Mouse (Mus musculus) kidney, postnatal 10 days (tissue): ENCODE data around the gene Trim42.
A peak's percentile ranks its signal among the peaks of the same experiment; 100 is the strongest.

Source experiments
- DNase-seq: peaks from one replicate; pipeline ENCODE4 v3.0.0; 2021; ENCODE audit warnings: mixed read lengths

Trim42 gene

DNA sequence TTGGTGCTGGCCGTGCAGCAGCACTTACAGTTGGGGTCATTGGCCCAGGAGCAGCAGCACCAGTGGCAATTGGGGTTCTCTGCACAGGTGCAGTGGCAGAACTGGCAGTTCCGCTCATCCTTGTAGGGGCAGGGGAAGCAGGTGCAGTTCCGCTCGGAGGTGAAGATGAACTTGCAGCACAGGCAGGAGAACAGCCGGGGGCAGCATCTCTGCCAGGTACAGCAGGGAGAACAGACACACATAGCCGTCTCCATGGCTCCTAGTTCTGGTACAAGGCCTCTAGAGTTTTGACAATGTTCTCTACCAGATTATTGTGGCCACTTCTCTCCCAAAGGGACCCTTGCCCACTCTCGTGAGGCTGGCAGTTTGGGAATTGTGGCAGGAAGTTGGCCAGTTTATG, at the start of gene Trim42:
Gene Trim42 (minus strand): TSS at position 368 of the 400 bp plus-strand sequence.
- no peak for DNase-seq

- DNase-seq = no peak
These were observed 45.3 kb upstream of the Trim42 start for GRCm38 (mm10) chr9:97414876-97415668.

- no peak for DNase-seq
These were observed 38.4 kb upstream of the Trim42 start for GRCm38 (mm10) chr9:97408142-97408541.

GRCm38 (mm10) chr9:97356441-97356840, 13.3 kb downstream of the Trim42 start:
- DNase-seq = no peak

- peak; percentile 77 for DNase-seq
These were observed 24.9 kb downstream of the Trim42 start for GRCm38 (mm10) chr9:97344767-97345297.

DNA sequence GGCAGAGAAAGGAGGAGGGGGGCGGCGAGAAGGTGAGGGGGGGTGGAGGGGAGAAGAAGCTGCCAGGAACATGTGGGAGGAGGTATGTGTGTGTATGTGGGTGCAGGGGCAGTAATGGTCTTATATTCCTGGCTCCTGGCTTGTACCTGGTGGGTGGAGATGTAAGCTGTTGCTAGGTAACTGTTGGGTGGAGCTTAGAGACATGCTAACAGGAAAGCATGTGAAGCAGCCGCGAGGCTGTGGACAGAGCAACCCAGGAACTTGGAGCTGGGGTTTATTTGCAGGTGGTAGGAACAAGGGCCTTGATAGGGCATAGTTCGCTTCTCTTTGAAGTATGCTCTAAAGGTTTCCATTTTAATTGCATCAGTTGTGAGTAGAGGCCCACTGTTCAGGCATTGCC, 28.0 kb downstream of the Trim42 start:
- no peak for DNase-seq

- no peak for DNase-seq
These were observed 46.9 kb downstream of the Trim42 start for GRCm38 (mm10) chr9:97322846-97323245.

GRCm38 (mm10) chr9:97322120-97322519, 47.6 kb downstream of the Trim42 start:
- DNase-seq = no peak

DNA sequence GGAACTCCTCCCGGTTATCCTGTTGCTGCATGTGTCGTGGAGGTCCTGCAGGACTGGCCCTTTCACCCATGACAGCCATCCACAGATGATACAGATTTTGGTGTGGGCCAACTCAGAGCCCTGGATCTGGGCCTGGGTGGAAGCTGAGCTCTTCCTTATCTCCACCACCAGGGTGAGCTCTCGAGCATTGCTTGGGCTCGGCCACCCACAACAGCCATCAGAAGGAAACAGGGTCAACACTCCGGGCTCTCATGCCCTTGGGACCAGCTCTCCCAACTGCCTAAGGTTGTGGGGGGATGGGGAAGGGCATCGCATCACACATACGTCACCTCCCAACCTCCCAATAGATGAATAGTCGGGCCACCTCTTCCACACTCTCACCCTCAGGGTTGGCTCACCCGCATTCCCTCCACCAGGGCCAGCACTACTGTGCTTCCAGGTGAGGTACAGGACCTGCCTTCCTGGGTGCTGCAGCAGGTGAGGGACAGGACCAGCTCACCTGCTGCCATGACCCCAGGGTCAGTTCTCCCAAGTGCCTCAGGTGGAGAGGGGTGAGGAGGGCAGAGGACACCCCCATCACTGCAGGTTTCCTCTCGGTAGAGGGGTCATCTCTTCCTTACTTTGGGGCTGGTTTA, 54.2 kb downstream of the Trim42 start:
- peak; percentile 34 for DNase-seq

GRCm38 (mm10) chr9:97311614-97312013, 58.1 kb downstream of the Trim42 start:
- no peak for DNase-seq

DNA sequence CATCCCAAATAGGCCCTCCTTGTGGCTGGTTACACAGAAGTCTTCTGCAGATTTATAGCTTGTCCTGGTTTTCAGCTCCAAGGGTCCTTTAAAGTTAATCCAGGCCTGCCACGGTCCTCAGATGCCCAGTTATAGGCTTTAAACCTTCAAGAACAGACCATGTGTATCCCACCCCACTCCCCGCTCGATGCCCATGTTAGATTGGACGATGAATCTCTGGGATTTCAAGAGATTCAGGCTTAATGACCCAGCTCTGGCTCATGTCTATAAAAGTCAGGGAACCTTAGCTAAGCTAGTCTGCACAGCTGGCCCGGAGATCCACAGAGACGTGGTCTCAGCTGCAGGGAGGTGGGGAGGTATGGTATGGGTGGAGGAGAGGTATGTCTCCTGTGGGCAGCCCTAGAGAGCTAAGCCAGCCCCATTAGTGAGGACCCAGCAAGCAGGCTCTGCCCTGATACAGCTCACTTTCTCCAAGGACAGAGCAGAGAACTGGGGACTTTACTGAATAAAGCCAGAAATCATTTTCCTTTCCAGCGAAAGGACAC, 60.2 kb downstream of the Trim42 start:
- DNase-seq = no peak

DNA sequence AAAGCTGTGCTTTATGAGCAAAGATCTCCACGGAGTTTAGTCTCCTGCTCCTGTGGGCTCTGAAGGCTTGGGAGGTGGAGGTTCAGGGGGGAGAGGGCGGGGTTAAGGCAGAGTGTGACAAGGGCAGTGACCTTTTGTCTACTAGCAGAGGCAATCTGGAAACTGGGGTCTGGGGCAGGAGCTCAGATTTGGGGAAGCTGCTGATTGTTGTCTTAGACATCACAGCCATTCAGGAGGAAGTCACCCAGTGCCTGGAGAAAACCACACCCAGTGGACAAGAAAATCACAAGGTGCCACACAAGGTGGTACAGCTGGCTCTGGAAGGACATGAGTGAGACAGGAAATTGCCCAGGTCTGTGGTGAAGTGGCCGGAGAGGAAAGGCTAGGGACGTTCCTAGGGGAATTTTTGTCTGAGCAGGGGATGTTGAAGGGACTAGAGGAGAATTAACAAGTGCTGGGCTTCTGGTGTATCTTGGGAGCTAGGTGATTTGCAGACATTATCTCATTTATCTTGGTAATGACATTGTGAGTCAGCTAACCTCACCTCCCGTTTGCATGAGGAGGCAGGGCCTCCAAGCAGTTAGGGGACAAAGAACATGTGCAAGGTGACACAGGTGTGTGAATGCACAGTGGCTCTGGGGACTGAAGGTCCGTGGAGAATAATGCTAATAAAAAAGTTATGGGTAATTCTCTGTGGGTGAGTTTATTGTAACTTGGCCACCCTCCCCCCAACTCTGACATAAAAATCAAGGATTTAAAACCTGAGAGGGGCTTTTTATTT, 61.9 kb downstream of the Trim42 start:
- DNase-seq = no peak
